Mouse (Mus musculus) kidney, adult 8-10 months (tissue): Measurements from ENCODE around the gene Ap3b1.

Source experiments
- DNase-seq, 2 experiments: peaks; one replicate each; pipeline ENCODE4 v3.0.0; 2022

Gene Ap3b1

DNA sequence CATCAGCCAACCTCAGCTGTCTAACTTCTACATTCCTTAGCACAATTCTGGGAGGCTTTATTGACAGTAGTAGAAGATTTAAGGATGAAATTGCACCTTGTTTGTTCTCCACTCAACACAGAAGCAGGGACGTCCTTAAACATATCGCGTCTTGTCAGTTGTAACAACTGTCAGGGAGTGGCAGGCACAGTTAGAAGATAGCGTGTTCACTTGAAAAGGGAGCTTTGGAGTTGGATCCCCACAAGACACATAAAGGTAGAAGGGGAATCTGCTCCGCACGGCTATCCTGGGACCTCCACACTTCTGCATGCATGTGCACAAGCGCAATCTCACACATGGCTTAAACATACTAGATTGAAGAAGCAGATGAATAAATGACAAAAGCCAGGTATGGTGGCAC, 183.3 kb downstream of the Ap3b1 start:
- DNase-seq, result no peak

GRCm38 (mm10) chr13:94544211-94544610, 185.5 kb downstream of the Ap3b1 start:
- DNase-seq, result no peak

DNA sequence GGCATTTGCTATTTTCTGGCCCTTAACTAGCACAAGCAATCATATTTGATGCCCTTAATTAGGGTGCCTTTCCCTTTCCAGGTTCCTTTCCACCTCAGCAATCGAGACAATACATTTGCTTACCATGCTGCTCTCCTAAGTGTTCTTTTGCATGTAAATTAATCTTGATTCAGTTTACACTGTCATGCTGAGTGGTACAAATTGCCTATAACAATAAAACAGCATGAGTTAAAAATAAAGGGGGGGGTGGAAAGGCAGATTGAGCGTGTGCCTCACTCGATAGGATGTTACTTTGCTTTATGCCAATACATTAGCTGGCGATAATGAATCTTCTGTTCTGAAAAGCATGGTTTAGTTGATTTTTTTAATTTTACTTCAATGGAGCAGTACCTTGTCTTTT, 187.0 kb downstream of the Ap3b1 start:
- no peak for DNase-seq

- no peak for DNase-seq
These were observed 187.5 kb downstream of the Ap3b1 start for GRCm38 (mm10) chr13:94546246-94546645.

GRCm38 (mm10) chr13:94549580-94549979, 190.8 kb downstream of the Ap3b1 start:
- DNase-seq, result no peak

DNA sequence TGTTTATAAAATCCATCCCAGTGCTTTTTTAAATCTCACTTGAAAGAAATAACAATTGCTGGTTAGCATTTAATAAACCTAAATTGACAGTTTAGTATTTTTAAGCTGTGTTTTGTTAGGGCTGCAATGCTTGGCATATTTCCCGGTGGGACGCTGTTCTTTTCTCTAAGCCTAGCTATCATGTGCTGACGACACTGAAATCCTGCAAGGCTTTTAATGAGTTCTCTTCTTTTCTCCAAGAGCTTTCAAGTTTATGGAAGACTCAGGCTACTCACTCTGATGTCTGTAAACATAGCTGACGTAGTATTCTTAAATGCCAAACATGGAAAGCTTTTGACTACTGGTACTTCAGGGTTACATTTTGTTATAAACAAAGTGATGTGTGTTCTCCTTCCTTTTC, 191.3 kb downstream of the Ap3b1 start:
- DNase-seq, result no peak

- DNase-seq, result peak; percentile 62 to 80
These were observed 201.3 kb downstream of the Ap3b1 start for GRCm38 (mm10) chr13:94560011-94560410.

DNA sequence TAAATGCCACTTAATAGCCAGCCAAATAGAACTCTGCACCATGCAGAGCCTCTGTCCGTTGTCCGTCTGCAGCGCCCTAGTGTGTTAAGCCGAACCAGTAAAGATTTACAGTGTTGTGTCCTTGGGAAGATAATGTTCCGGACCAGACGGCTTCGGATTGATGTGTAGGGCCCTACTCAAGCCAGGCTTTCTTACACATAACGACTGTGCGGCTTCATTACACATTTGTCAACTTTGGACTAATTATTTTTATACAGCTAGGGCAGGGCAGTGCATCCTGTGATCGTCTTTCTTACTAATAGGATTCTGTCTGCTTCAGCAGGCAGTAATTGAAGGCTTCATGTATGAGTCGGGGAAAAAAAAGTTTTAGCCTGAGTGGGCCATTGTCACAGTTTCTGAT, 202.1 kb downstream of the Ap3b1 start:
- no peak for DNase-seq

DNA sequence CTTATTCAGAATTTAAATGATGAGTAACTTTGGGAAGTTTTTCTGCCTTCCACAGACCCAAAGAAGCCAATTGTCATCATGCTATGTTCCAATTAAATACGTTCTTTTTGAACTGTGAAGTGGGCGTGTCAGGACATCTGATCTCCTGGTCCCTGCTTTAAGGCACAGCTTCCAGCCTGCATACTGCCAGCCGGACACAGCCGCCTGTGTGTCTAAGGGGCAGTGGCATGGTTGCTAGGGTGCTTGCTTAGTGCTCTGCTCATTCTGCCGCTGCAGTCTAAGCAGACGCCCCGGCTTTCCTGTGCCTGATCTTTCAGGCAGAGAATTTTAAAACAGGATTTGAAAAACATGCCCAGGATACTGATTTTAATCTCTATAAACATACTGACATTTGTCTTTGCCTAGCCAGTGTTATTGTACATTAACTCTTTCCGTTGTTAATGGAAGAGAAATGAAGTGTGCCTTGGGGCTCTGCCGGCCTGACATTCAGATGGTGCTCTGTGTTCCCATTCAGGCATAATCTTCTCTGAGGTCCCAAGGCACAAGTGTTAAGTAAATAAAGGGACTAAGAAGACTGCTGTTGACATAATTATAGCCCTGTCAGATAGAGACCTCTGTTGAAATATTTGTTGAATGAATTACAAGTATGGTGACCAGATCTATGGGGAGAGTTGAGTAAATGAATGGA, 204.0 kb downstream of the Ap3b1 start:
- DNase-seq, result no peak

DNA sequence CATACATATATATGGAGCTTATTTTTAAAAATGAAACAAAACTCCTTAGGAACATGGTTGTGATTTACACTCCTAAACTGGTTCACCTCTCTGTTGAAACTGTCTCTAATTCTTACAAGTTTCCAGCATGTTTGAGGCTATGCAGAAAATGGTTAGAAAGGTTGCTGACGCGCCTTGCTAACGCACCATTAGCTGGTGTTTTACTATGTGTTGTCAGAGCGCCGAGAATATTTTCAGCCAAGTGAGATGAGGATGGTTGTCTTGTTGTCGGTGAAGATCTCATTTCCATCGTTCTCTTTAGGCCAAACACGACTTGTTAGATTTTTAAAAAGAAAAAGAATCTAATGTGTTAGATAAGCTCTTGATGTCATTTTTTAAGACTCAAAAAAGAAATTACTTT, 205.1 kb downstream of the Ap3b1 start:
- DNase-seq, result no peak

DNA sequence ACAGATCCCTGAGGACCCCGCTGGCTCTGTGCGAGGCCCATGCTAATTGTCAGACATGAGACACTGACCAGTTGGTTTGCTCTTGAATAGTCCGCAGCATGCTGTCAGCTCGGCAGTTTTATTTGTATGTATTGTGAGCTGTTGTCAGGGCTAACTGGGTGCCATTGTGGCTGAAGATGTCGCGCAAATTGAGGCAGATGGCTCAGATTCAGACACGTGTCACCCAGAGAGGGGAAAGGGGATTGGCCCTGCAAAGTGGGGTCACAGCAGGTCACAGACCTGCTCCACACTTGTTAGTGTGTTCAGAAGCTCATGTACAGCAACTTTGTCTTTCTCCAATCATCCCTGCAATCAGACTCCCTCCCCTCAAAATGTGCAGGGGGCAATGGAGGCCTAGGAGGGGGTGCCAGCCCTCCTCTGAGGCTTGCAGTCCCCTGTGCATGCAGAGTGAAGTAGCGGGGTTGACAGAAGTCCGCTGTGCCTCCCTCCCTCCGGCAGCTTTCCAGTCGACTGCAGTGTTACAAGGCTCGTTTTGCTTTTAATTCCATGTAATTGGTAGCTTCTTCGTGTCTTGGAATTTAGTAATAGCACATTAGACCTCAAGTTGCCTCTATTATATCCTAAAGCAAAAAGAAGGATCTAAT, 205.7 kb downstream of the Ap3b1 start:
- DNase-seq, result no peak

DNA sequence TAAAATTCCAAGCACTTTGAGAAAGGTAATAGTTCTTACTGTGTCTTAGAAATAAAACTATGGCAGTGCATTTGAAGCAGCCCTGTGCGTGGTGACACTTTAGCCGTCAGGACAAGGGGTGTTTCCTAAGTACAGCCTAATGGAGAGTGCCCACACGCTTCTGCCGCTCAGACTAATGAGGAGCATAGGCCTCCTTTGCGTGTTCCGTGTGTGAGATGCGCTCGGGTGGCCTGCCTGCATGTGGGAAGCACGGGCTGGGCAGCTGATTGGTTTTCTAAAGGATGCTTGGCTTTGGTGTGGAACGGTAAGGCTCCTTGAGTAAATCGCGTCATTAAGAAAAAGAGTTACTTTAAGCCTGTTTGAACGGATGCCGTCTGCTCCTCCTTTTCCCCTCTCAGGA, 206.4 kb downstream of the Ap3b1 start:
- no peak for DNase-seq

DNA sequence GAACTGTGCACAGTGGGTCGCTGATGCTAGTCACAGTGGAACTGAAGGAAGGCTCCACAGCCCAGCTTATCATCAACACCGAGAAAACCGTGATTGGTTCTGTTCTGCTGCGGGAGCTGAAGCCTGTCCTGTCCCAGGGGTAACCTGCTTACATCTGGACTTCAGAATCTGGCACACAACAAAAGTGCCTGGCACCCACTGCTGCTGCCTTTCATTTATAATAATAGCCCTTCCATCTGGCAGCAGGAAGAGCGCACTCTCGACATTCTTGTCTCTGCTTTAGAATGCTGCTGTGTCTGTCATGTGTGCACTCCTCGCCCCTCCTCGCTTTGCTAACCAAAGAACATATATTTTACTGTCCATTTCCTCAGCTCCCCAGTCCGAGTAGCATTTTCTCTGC, 206.9 kb downstream of the Ap3b1 start:
- DNase-seq, result no peak

GRCm38 (mm10) chr13:94567739-94568138, 209.0 kb downstream of the Ap3b1 start:
- no peak for DNase-seq

DNA sequence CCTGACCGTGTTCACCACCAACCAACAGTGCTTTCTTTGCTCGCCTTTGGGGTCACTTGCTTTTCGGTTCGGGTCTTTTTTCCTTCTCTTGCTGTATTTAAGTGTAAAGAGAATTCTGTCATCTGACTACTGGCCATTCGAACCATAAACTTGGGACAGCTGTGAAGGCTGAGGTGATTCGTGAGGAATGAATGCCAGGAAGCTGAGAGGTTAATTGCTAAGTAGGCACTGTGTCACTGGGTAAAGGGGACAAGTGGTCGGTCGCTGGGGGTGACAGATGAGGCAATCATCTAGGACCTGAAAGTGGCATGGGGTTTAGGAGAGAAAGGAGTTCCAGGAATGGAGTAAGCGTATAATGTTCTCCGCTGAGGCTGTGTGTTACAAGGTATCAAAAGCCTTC, 212.2 kb downstream of the Ap3b1 start:
- DNase-seq, result no peak

GRCm38 (mm10) chr13:94573356-94573755, 214.6 kb downstream of the Ap3b1 start:
- no peak for DNase-seq

- DNase-seq, result no peak
These were observed 215.1 kb downstream of the Ap3b1 start for GRCm38 (mm10) chr13:94573833-94574232.

DNA sequence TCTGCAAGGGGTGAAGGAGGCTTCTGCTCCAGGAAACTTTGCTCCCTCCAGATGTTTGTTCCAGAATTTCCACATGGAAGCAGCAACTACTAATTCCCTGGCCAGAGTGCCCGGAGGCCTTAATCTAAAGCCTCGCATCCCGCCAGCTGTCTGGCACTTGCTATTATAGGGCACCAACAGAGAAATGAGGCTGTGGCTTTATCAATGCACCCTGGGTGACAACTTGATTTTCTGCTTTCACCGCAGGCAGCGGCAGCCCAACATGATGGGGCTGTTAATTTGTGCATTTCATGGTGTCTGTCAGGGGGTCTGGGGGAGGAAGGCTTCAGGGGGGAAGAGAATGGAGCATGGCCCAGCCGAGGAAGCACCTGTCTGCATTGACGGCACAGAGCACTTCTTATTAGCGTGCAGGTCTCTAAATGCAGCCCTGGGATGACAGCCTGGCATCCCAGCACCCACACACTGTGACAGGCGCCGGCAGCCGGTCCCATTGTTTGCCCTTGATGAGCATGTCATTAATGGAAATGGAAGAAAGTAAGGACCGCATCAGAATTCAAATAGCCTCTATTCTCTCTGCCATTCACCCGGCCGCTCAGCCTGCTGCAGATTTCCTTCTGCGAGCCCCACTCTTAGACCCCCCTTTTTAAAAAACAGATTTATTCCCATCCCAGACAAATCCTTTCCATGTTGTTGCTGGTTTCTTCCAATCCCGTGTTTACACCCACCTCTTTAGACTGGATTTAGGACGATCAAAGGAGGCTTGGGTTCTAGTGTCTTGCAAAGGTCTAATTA, 217.0 kb downstream of the Ap3b1 start:
- no peak for DNase-seq

DNA sequence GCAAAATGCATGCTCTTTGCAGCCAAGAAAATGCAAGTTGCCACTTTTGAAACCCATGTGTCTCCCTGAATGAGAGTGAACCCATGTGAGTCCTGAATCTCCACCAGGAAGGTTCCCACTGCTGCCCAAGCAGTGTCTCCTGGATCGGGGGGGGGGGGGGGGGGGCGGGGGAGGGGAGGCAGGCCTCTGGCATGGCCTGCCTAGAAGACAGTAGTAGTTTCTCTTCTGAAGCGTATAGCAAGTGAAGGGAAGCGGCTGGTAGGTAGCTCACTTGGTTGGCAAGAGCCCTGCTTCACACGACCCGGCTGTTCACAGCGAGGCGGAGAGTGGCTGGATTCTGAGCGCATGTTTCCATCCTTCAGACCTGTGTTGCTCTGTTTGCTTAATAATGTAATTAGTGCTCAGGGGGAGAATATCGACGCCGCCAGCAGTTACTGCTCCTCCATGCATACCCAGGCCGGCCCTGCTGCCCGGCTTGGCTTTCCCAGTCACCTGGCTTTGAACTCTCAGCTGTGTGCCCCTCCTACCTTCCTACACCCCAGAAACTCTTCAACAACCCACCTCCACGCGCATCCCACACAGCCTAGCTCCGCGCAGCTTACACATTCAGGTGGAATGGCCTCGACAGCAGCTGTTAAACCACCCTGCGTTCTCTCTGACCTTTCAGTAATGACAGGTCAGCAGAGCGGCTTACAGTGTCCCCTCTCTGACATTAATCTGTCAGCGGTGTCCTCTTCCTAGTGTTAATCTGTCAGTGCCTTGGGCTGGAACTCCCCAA, 217.8 kb downstream of the Ap3b1 start:
- no peak for DNase-seq

DNA sequence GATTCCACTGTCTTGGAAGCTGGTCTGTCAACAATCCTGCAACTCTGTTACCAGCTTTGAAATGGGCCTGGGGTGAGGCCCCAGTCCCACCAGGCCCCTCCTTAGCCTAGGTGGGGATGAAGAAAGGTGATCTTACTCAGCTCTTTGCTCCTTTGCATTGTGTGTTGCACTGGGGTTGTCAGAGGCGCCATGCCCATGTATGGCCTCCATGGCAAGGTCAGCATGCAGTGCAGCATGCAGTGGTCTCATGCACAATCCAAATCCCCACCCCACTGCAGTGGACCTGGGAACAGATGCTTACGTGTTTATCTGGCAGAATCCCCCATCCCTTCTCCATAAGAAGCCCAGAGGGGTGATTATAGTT, 218.4 kb downstream of the Ap3b1 start:
- no peak for DNase-seq

DNA sequence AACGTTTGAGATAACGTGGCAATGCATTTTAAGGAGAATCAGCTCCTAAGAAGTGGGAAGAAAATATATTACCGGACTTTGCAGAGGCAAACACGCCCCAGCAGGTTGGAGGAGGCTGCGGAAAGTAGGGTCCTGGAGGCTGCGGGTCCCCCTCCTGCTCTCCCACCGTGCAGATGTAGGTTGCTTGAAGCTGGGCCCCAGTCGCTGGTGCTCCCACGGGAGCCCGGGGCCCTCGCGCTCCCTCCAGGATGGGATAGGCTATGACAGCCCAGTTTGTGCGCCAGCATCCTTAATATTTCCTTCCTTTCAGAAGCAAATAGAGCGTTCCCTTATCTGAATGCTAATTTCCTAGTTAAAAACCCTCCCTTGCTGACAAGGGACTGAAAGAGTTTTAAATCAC, 236.5 kb downstream of the Ap3b1 start:
- DNase-seq, result no peak

- no peak for DNase-seq
These were observed 237.1 kb downstream of the Ap3b1 start for GRCm38 (mm10) chr13:94595701-94596361.
